Mouse (Mus musculus): ENCODE results near the gene Nipal4. TPM values are rescaled to one million over a fixed set of nuclear protein-coding genes. Genes with fewer than 3 reads are reported as not detected.
A peak's percentile ranks its signal among the peaks of the same experiment; 100 is the strongest.

Nipal4 gene
- polyA plus RNA-seq, 1 experiment from 2014 or later: 1.4 TPM

GRCm38 (mm10) chr11:46107046-46107445 lies 59.3 kb downstream of the Nipal4 start:
- Histone ChIP-seq H3K4me2 (replicated peaks; ENCODE audit: low read depth, low read length) (no peak overlapping the region), H3K4me3 (ENCODE audit: low read length) (no peak overlapping the region), H3K9ac (replicated peaks; ENCODE audit: low read length) (no peak overlapping the region), H3K36me3 (ENCODE audit: insufficient read depth, low read length) (0 out of 2 replicates have a peak, but pooled peaks cover 9% of the 10 kb centered on the region), H3K27ac (ENCODE audit: low read length) (no peak overlapping the region), H3K9me3 (ENCODE audit: low read length) (no peaks in the 10 kb centered on the region), H3K27me3 (ENCODE audit: insufficient read depth, low read length) (no peaks in the 10 kb centered on the region), H3K4me1 (ENCODE audit: insufficient read depth, low read length) (peaks cover 5% of the 10 kb centered on the region; the same call in 1 of the 2 replicates)
- no peak for ATAC-seq (ENCODE audit: low FRiP score, low TSS enrichment)
- WGBS: 94% methylated on average over 1 of the region's 1 CpGs

- H3K36me3 ChIP-seq (ENCODE audit: insufficient read depth, low read length): peaks cover 30% of the 10 kb centered on the region
- H3K27ac ChIP-seq (ENCODE audit: low read length): no peak overlapping the region
- WGBS: 48% methylated on average over 6 of the region's 6 CpGs
- H3K4me3 ChIP-seq (ENCODE audit: low read length): no peak overlapping the region
- no peak overlapping the region for H3K9ac ChIP-seq (replicated peaks; ENCODE audit: low read length)
- ATAC-seq (ENCODE audit: low FRiP score, low TSS enrichment): peak; percentile 31; the same call in 1 of the 2 replicates
- H3K9me3 ChIP-seq (ENCODE audit: low read length): no peaks in the 10 kb centered on the region
- no peak overlapping the region for H3K4me2 ChIP-seq (replicated peaks; ENCODE audit: low read depth, low read length)
- H3K27me3 ChIP-seq (ENCODE audit: insufficient read depth, low read length): no peaks in the 10 kb centered on the region
- H3K4me1 ChIP-seq (ENCODE audit: insufficient read depth, low read length): peaks cover 5% of the 10 kb centered on the region; the same call in 1 of the 2 replicates
These were observed 64.2 kb downstream of the Nipal4 start for GRCm38 (mm10) chr11:46102107-46102506.

Small RNA genes lying within 50 kb of the gene (microRNA-seq; reads per million reads assigned to microRNA genes)
- gene Mir7239 (not detected), gene Mir8100 (not detected)

Other genes starting within 250 kb of the Nipal4 start
- 3.9 and 4.3 TPM in 2 replicates for gene Lsm11, start 221.6 kb downstream of the Nipal4 start, polyA plus RNA-seq (2015; fragmentation: Nextera tagmentation; extraction: Ambion mirVana)
- gene Thg1l, start 211.0 kb downstream of the Nipal4 start, polyA plus RNA-seq (2015; fragmentation: Nextera tagmentation; extraction: Ambion mirVana): 14.2 and 16.2 TPM in 2 replicates
- gene Sox30, start 186.2 kb downstream of the Nipal4 start, polyA plus RNA-seq (2015; fragmentation: Nextera tagmentation; extraction: Ambion mirVana): 0.13 and 0.16 TPM in 2 replicates
- gene Gm12166, start 114.2 kb downstream of the Nipal4 start, polyA plus RNA-seq (2015; fragmentation: Nextera tagmentation; extraction: Ambion mirVana): 3.4 and 11.5 TPM in 2 replicates
- 16.5 and 18.0 TPM in 2 replicates for gene Adam19, start 110.5 kb downstream of the Nipal4 start, polyA plus RNA-seq (2015; fragmentation: Nextera tagmentation; extraction: Ambion mirVana)
- gene Fndc9, start 69.0 kb upstream of the Nipal4 start, polyA plus RNA-seq (2015; fragmentation: Nextera tagmentation; extraction: Ambion mirVana): 0.09 TPM in 1 of 2 replicates, not detected in the other
- 17.7 and 18.1 TPM in 2 replicates for gene Cyfip2, start 146.4 kb upstream of the Nipal4 start, polyA plus RNA-seq (2015; fragmentation: Nextera tagmentation; extraction: Ambion mirVana)
- gene Itk, start 223.0 kb upstream of the Nipal4 start, polyA plus RNA-seq (2015; fragmentation: Nextera tagmentation; extraction: Ambion mirVana): 0.16 and 0.22 TPM in 2 replicates
- not detected in 2 replicates for gene Fam71b, start 230.1 kb upstream of the Nipal4 start, polyA plus RNA-seq (2015; fragmentation: Nextera tagmentation; extraction: Ambion mirVana)